8 mouse cellular contexts compared by ENCODE assay signal in the genomic region with DNA sequence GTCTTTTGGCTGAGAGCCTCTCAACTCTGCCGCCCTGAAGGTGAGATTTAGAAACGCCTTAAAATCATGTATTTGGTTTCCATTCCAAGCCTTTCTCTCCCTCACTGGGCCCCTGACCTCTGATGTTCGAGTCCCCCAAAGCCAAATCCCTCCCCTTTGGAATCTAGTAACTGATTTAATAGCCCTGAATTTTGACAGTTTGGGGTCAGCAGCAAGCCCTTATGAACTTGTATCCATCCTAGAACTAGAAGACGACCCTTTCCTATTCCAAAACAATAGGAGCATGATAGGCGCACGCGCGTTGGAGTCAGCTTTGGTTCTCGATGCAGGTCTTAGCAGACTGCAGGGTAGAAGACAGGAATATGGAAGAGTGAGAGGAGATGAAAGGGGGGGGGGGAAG. TPM values are rescaled to one million over a fixed set of nuclear protein-coding genes. Genes with fewer than 3 reads are reported as not detected.
DNase-seq lines count a peak whose midpoint lies in the region; ATAC-seq and TF ChIP-seq lines count a peak whose summit lies in the region.

No protein-coding gene starts in this region.

- H3K9ac ChIP-seq in MEL (ENCODE audit: control insufficient read depth, low read depth, low read length, poor library complexity, severe bottlenecking), result peak overlapping the region; percentile 13
- peak overlapping the region; percentile 77 for H3K9ac ChIP-seq in stomach, embryonic 16.5 days (ENCODE audit: low read length)

- peak; percentile 25; the same call in 1 of the 2 replicates for ATAC-seq in stomach, embryonic 16.5 days (ENCODE audit: insufficient read depth, low FRiP score)
- ATAC-seq in monocyte, adult 5-6 weeks (replicated peaks; ENCODE audit: insufficient number of reproducible peaks, low FRiP score, low TSS enrichment, poor library complexity, severe bottlenecking), result no peak

- no peak for TF ChIP-seq CTCF in MEL (IDR thresholded peaks at IDR 0.05 in 2 of 3, conservative IDR thresholded peaks at IDR 0.05 in 1 of 3; ENCODE audit: control insufficient read depth in 1 of 3, insufficient read depth in 1 of 3, low read depth in 2 of 3, low read length in 3 of 3, poor library complexity in 1 of 3, severe bottlenecking in 1 of 3)
- no peak for TF ChIP-seq CTCF in embryonic fibroblast, embryonic 13.5 days (IDR thresholded peaks at IDR 0.05; ENCODE audit: borderline replicate concordance, insufficient read depth, low read length)

- no peak for TF ChIP-seq EP300 in MEL (IDR thresholded peaks at IDR 0.05; ENCODE audit: low read depth in 1 of 2, low read length in 2 of 2)

- H3K9me3 ChIP-seq in MEL (replicated peaks; ENCODE audit: insufficient read depth, low read length), result no peaks in the 10 kb centered on the region
- no peaks in the 10 kb centered on the region for H3K9me3 ChIP-seq in stomach, embryonic 16.5 days (replicated peaks; ENCODE audit: control insufficient read depth, low read length)

- DNase-seq in cerebellum, adult 11 months, result peak; percentile 15
- no peak for DNase-seq in cerebellum, adult 8-10 months
- no peak for DNase-seq in MEL (ENCODE audit: low read depth, low spot score)
- peak; percentile 29 to 59 for DNase-seq in kidney, adult 8-10 months
- DNase-seq in lung, postnatal 10 days, result peak; percentile 60

- peak overlapping the region; percentile 76 for H3K4me2 ChIP-seq in stomach, embryonic 16.5 days (ENCODE audit: low read depth, low read length)

- TF ChIP-seq RAD21 in MEL (IDR thresholded peaks at IDR 0.05; ENCODE audit: low read depth, low read length), result no peak

- H3K27ac ChIP-seq in MEL (ENCODE audit: control insufficient read depth, low read depth, low read length), result no peak overlapping the region
- H3K27ac ChIP-seq in embryonic fibroblast, embryonic 13.5 days (ENCODE audit: insufficient read depth, low read length), result peak overlapping the region; percentile 12; the same call in 1 of the 2 replicates
- H3K27ac ChIP-seq in stomach, embryonic 16.5 days (ENCODE audit: low read length), result peak overlapping the region; percentile 85

- H3K79me2 ChIP-seq in MEL (ENCODE audit: control insufficient read depth, insufficient read depth, low read length, poor library complexity), result peaks cover 1% of the 10 kb centered on the region; the same call in 1 of the 2 replicates

- WGBS in stomach, embryonic 16.5 days, result 2% methylated on average over 9 of the region's 9 CpGs

- H3K4me3 ChIP-seq in MEL (ENCODE audit: control insufficient read depth in 1 of 2, insufficient read depth in 1 of 2, low read depth in 2 of 2, low read length in 2 of 2), result peak overlapping the region; percentile 48 to 76
- H3K4me3 ChIP-seq in embryonic fibroblast, embryonic 13.5 days (ENCODE audit: insufficient read depth, low read length), result peak overlapping the region; percentile 32
- peak overlapping the region; percentile 59 for H3K4me3 ChIP-seq in stomach, embryonic 16.5 days (replicated peaks; ENCODE audit: low read length)

- peaks cover 0 to 12% of the 10 kb centered on the region in 2 experiments; a peak in 2 of 4 replicates for H3K36me3 ChIP-seq in MEL (ENCODE audit: control insufficient read depth in 1 of 2, insufficient read depth in 2 of 2, low read length in 2 of 2)
- no peaks in the 10 kb centered on the region for H3K36me3 ChIP-seq in stomach, embryonic 16.5 days (ENCODE audit: control insufficient read depth, insufficient read depth, low read length)

- peaks cover 2 to 6% of the 10 kb centered on the region in 2 experiments; a peak in 2 of 4 replicates for H3K4me1 ChIP-seq in MEL (ENCODE audit: control insufficient read depth in 1 of 2, insufficient read depth in 2 of 2, low read length in 2 of 2)
- H3K4me1 ChIP-seq in embryonic fibroblast, embryonic 13.5 days (ENCODE audit: control insufficient read depth, insufficient read depth, low read length), result peaks cover 3% of the 10 kb centered on the region; the same call in 1 of the 2 replicates
- H3K4me1 ChIP-seq in stomach, embryonic 16.5 days (ENCODE audit: control insufficient read depth, insufficient read depth, low read length), result peaks cover 26% of the 10 kb centered on the region

- TF ChIP-seq POLR2A in MEL (IDR thresholded peaks at IDR 0.05; ENCODE audit: control insufficient read depth in 1 of 2, insufficient read depth in 1 of 2, low read depth in 1 of 2, low read length in 2 of 2, poor library complexity in 1 of 2), result no peak
- TF ChIP-seq POLR2A in embryonic fibroblast, embryonic 13.5 days (IDR thresholded peaks at IDR 0.05; ENCODE audit: low read depth, low read length), result no peak

- no peaks in the 10 kb centered on the region for H3K27me3 ChIP-seq in MEL (ENCODE audit: control insufficient read depth in 1 of 2, insufficient read depth in 2 of 2, low read length in 2 of 2)
- H3K27me3 ChIP-seq in stomach, embryonic 16.5 days (ENCODE audit: control insufficient read depth, insufficient read depth, low read length), result no peaks in the 10 kb centered on the region

TF ChIP-seq in MEL, 35 proteins besides CTCF, POLR2A, EP300 and RAD21:
- TF ChIP-seq MYC (IDR thresholded peaks at IDR 0.05; ENCODE audit: low read depth, low read length) (no peak), NRF1 (IDR thresholded peaks at IDR 0.05; ENCODE audit: insufficient read depth, low read depth, low read length, poor library complexity, severe bottlenecking) (peak; percentile 52; the same call in 1 of the 2 replicates), NELFE (IDR thresholded peaks at IDR 0.05; ENCODE audit: low read depth, low read length) (no peak)

RNA-seq across cellular contexts. Expression of a gene that starts 58.9 kb away (rescaled TPM):
- total RNA-seq in MEL (2012; rRNA removed), result 5.2 and 5.3 TPM in 2 replicates
- 1 to 10 TPM in 1 of 2 experiments, not detected in 1; 7.6 TPM for polyA plus RNA-seq in MEL (2012; ENCODE audit: insufficient read depth in 1 of 2, insufficient read length in 2 of 2, low read depth in 1 of 2, low replicate concordance in 2 of 2, missing spikeins in 1 of 2)
- 30.6 and 31.2 TPM in 2 replicates for polyA plus RNA-seq in embryonic fibroblast, embryonic 13.5 days (2011; ENCODE audit: insufficient read length, low read depth, missing spikeins)
- polyA plus RNA-seq in stomach, embryonic 16.5 days (2015; fragmentation: Nextera tagmentation; extraction: Ambion mirVana), result 26.6 and 31.4 TPM in 2 replicates
- 11.7 to 14.2 TPM (median 12.6 TPM) in 3 replicates for total RNA-seq in monocyte, adult 5-6 weeks (2017)

Comparison
In these comparisons a context has a peak if more than half of its experiments do, and no peak if none do; other contexts are left out.
1. DNase-seq: peak in cerebellum, adult 11 months (single experiment), kidney, adult 8-10 months (2 of 2) and lung, postnatal 10 days (single experiment); none in cerebellum, adult 8-10 months (single experiment) and MEL (single experiment).
2. Peak in every context shown above with its lines, with median percentiles within 50 percentile points of each other: H3K4me3 ChIP-seq.